Mouse (Mus musculus) heart, postnatal 4 days (tissue): ENCODE results near the gene Susd1. TPM values are rescaled to one million over a fixed set of nuclear protein-coding genes. Genes with fewer than 3 reads are reported as not detected.

ENCODE experiments used
- DNase-seq: peaks from one replicate; pipeline ENCODE4 v3.0.0; 2021
- total RNA-seq, 2 experiments: library from RNA; stranded (reverse); gene quantifications; 2 replicates each; pipeline ENCODE4 v1.2.3; 2021

The Susd1 gene
- total RNA-seq, 2 experiments from 2014 or later = 0.71 to 2.4 TPM

DNA sequence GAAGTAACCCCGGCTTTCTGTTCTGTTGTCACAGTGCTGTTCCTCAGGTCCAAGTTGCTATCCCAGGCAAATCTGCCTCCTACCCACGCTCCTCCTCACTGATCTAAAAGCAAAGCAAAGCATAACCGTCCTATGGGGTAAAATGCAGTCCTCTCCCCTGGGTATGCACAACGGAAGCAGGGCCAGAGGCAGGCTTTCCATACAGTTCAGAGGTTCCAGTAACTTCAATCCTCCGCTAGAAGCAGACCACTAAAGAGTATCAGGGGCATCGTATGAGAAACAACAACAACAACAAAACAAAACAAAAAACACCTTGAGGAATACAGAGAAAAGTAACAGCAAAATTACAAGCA is 100.9 kb downstream of the Susd1 start:
- DNase-seq = no peak

DNA sequence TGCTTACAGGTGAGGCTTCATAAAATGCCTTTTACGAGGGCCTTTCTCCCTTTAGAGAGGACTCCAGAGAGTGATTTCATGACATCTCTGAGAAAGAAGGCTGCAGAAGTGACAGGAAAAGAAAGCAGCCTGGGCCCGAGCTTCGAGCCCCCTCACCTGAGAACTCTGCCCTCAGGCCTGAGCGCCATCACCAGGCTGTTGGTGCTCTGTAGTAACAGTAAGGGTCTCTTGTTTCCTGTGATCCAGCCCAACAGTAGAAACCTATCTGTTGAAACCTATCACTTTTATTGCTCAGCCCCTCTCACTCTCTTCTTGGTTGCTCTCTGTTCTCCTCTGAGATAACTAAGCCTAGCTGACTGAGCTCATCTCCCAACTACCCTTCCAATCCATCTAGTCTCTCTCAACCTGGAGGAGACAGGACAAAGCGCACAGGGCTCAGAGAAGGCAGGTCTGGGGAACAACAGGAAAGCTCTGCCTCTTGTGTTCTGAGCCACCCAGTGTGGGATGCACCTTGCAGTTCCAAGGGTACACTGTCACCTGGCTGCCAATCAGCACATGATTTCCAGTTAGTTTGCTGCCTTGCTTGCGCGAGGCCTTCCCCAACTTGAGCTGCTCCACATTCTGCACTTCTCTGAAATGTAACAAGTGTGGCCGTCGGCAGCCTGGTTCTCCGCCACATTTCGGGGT is 101.4 kb downstream of the Susd1 start:
- DNase-seq = peak; percentile 4

DNA sequence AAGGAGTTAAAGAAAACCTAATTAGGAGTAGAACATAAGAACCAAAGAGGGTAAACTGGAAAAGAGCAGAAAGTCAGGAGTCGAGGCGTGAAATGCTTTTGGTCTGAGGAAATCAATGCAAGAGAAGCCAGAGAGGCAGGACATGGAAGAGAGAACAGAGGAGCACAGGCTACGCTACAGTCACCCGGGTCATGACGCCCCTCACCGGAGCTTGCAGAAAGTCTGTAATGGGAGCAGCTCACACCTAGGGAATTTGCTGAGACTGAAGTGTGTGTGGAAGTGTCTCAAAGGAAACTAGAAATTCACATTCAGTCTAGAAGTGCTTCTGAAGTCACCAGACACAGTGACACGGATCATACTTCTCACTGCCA is 102.0 kb downstream of the Susd1 start:
- no peak for DNase-seq

DNA sequence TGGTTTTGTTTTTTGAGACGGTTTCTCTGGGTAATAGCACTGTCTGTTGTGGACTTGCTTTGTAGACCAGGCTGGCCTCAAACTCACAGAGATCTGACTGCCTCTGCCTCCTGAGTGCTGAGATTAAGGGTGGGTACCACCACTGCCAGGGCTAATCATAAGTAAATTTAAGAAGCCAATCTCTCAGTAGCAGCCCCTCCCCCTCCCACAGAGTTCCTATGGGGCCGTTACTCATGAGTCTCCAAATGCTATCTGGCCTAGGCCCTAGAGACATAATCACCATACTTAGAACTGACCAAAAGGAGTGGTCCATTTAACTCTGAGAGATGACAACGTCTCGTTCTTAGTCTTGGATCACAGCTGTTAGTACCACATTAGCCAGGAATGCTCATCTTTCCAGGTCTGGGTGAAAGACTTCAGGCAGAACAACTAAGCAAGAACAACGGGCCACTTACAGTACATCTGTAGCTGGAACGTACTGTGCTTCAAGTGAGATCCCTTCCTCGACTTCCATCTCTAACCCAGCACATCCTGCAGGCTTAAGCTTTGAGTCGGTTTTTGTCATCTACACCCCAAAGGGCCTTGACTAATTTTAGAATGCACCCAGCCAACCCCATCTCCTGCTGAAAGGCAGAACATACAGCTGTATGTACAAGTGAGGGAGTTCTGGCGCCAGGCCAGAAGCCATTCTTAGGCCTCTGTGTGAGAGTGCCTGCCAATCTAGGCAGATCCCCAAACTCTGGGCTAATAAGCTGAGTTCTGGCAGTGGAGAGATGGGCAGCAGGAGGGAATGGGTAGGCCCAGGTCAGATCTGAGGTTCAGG is 102.6 kb downstream of the Susd1 start:
- peak; percentile 77 for DNase-seq

DNA sequence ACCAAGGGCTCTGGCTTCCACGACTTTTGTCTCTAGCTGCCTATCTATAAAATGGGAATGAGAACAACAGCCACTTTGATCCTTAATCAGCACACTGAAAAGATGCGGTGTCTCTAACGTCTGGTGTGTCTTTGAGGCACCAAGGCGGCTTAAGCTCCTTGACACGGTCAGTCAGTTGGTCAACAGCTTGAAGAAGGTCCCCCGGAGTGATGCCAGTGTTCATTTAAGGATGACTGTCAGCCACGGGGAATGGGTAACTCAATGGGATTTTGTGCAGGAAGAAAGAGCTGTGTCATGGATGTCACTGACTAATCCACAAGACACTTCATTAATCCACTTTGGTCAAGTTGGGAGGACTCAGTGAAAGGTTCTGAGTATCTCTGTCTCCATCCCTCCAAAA is 103.3 kb downstream of the Susd1 start:
- no peak for DNase-seq

DNA sequence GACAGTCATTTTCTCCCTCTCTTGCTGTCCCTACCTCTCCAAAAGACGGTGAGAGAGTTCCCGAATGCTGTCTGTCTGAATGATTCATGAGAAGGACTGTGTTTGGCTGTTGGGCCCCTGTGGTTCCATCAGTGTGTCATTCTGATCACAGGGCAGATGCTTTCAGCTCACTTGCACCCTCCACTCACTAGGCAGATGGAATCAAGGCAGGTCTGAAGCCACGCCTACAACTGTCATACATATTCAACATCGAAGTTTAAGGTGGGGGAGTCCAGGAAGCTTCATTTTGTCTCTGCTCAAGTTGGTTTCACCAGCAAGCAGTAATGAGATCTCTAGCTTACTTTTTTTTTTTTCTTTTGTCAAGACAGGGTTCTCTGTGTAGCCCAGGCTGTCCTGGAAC is 104.2 kb downstream of the Susd1 start:
- no peak for DNase-seq

DNA sequence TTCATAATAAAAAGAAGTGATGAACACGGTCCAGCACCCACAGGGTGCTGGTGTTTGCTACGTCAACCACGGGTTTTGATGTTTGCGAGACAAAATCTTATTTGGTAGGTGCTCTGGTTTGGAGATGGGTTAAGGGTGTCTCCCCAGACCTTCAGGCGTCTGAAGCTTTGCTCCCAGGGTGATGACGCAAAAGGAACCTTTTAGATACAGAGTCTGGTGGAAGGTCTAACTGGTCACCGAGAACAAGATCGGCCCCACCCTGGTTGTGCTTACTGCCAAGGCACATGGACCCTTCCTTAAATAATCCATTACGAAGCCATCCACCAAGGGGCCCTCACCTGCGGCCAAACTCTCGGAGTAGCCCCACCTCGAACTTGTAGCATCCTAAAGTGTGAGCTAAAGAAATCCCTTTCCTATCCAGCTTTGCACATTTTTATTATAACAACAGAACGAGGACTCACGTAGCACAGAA is 105.0 kb downstream of the Susd1 start:
- no peak for DNase-seq

DNA sequence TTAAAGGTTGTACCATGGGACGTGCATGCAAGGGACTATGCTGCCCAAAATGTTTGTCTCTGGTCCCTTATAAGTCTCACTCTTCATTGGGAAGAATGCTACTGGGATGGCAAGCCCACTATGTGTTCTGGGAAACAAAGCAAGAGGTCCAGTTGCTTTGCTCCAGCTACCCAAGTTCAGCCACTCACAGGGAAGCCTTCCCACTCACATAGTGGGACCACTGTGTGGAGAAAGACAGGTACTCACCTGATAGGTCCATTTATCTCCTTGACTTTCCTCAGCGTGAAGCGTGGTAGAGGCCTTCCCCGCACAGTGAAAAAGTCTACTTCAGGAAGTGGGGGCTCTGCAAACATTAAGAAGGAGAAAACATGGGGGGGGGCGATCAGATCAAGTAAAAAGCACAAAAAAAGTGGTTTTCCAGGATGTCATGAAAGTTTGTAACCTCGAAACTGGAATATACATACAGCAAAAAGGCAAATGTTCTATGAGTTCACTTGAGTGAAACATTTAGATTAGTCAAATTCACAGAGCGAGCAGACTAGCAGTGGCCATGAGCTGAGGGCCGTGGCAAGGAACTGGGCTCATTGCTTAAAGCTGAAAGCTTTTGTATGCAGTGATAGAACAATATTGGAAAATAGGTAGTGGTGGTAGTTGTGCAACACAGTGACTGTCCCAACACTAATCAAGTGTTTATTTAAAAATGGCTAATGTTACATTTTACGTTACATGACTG is 105.6 kb downstream of the Susd1 start:
- no peak for DNase-seq

DNA sequence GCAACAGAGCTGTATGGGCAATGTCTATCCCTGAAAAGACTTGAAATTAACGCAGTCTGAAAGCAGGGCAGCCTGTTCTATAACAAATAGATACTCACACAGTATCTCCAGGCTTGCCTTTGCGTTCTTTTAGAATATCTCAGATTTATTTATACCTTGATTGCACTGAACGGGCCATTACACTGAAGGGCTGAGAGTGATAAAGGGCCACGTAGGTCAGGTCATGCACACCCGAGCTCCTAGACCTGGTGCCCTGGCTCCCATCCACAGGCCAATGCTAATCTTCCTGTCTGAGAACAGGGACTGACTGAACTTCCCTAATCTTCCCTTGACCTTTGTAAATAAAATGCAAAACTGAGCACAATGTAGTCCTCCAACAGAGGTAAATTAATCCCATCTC is 106.3 kb downstream of the Susd1 start:
- DNase-seq = no peak

DNA sequence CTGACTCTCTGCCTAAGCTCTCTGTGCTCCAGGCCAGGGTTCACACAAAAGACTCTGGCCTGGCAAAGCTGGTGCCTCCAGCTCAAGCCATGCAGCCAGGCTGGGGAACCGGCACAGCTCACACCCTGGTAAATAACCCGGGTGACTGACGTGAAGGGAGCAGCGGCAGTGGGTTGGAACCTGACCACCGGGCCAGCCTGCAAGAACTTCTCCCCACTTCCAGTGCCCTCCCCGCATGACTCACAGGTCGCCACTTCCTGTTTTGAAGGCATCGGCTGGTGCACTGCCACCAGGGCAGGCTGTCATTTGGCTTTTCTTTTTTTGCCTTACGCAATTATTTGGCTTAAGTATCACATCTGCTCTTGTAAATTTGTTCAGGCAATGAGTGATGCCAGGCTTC is 106.8 kb downstream of the Susd1 start:
- peak; percentile 60 for DNase-seq

DNA sequence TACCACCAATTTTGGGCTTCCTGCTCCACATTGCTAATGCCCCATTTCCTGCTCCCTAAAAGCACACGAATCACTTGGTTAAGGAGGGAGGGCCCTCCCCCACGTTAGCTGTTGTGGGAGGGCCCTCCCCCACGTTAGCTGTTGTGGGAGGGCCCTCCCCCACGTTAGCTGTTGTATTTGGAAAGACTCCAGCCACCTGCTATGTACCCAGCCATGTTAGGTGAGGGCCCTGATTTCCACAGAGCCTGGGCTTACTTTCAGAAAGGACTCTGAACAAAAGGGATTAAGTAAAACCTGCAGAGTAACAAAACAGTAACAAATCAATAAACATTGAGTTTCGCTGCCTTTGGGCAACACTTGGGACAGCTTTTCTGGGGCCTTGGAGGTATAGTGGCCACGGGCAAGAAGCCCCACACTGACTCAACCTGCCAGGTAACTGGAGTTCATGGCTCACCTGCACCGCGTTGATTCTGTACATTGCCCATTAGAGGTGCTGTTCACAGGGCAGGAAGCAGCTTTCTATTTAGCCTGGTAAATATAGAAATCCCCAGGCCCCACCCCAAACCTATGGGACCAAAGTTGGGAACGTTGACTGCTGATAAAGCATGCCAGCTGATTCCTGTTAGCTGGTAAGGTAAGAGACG is 107.3 kb downstream of the Susd1 start:
- no peak for DNase-seq

DNA sequence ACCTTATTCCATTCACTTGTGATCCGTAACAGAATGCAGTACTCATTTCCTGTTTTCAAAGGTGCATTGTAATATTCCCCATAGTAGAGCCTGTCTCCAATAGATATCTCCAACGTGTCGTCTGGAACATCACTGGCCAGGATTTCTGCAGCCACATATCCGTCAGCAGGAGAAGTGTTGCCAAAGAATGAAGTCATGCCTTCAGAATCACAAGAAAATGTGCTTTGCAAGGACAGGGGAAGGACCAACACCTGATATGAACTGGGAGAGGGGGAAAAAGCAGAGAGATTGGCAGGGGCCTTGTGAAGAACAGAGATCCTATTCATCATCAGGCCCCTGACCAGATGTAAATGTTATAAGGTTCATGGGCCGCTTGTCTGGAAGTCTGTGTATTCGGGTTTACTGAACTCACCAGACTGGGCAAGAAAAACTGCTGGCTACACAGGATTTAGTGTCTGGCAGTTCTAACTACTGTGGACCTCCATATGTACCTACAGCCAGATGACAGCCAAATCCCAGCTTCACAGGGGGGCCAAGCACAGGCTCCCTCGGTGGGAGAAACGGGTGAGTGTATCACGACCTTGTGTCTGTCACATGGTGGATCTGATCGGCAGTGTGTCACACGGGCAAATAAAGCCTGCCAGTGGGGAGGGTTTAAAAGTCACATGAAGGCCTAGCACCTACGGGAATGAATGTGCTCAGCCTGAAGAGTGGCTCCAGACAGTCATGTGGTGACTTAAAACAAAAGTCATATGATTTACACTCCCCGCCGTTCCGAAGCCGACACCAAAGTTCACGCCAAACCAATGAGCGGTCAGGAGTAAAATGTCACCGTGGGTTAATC is 108.8 kb downstream of the Susd1 start:
- DNase-seq = peak; percentile 55

DNA sequence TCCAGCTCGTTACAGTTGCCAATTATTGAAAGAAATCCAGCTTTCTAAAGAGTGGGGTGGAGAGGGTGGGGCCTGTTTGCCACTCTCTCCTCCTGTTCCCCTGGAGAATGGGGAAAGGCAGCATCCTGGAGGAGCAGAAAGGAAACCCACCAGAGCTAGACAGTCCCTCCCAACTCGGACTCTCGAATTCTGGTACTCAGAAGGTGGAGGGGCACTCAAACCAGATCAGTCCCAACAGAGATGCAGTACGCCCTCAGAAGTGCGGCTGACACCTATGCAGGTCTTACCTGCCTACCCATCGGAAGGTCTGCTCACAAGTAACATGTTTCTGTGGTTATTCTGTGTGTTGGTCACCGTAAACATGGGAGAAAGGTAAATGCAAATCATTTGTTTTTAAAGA is 109.6 kb downstream of the Susd1 start:
- DNase-seq = no peak

DNA sequence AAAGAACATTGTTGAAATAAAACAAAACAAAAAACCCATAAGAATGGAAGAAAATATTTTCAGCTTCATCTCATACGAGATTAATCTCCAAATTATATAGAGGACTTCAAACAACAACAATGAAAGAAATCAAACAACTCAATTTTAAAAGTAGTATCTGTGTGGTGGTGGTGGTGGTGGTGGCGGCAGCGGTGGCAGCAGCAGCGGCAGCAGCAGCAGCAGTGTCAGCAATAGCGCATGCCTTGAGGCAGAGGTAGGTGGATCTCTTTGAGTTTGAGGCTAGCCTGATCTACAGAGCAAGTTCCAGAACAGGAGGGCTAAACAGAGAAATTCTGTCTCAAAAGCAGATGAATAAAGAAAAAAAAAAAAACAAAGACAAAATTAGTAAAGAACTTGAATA is 110.4 kb downstream of the Susd1 start:
- DNase-seq = no peak

DNA sequence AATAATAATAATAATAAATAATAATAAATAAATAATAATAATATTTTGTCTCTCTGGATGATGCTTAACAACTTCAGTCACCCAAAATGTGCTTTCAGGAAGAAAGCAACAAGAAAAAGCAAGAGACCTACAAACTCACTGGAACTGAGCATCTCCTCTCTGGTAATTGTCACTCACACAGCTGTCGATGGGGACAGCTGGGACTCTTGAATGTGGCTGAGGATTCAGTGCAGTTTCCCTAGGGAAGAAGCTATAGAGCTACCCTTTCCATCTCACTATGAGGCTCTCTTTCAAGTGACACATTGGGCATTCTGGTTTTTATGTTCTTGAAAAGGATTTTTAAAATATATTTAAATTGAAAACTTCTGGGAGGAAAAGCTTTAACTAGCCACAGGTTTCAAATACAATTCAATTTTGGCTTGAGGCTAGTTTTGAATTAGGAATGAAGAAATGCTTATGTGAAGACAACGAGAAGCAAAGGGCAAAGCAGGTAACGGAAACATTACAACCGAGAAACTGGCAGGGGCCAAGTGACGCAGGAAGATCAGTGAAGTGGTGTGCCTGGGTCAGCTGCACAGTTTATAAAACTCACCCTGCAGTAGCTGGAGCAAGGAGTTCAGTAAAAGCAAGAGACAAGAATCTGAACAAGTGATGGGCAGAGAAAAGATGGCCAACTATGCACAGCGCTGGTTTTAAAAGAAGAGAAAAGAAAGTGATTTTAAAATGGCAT is 112.2 kb downstream of the Susd1 start:
- no peak for DNase-seq

DNA sequence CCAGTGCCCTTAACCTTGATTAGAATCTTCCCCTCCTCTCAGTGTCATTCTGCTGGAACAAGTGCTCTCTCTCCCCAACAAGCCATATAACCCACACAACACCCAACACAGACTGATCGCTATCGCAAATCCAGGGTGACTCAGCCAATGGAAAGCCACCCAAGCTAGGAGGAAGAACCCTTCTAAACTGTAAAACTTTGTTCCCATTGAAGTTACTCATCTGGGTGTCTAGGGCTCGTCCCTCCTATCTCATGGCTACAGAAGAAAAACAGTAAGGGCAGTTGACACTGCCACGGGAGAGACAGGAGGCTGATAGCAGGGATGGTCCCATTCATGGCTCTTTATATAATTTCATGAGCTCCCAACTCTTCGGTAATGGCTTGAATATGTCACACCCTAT is 114.1 kb downstream of the Susd1 start:
- DNase-seq = no peak

DNA sequence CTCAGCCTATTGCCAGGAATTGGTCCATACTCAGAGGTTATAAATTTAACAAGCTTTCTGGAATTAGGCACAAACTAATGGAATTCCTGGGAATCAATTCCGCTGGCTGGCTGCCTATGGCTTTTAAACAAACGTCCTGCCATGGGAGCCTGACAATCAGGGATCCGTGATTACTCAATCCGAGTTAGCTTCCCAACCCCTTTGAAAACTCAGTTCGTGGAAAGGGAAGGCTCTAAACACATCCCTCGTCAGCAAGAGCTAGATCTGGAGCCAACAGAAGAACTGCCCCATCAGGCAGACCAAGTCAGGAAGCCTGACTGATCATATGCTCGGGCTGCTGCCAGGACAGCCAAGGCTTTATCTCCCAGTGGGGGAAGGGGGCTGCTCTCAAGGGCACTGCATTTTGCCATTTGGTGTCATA is 115.2 kb downstream of the Susd1 start:
- no peak for DNase-seq

DNA sequence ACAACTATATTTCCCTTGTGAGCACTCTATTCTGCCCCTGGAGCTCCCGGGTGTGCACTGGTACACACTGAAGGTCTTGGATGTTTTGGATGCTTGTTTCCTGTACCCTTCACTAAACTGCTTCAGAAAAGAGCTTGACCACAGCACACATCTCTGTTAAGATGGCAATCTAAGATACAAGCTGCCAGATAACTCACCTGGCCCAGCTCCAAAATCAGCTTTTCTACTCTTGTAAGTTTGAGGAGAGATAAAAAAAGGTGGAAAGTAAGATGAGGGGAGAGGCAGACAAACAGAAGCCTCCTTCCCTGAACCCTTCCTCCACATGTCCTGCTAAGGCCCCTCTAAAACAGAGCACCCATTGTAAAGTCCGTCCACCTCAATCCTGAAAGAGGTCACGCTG is 115.7 kb downstream of the Susd1 start:
- DNase-seq = no peak

DNA sequence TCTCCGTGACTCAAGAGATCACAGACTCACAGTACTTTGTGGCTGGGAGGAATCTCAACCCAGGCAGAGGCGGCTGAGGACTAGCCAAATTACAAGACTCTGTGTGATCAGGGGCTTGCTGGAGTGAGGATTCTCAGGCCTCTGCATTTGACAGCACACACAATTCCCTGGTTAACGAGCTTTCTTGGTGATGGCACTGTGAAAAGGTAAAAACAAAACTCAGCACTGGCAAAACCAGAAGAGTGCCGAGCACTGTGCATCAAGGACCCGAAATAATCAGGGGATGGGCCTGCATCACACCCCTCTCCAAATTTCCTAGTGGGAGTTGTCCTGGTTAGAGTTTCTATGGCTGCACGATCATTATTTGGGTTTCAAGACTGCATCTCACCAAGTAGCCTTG is 116.4 kb downstream of the Susd1 start:
- no peak for DNase-seq

DNA sequence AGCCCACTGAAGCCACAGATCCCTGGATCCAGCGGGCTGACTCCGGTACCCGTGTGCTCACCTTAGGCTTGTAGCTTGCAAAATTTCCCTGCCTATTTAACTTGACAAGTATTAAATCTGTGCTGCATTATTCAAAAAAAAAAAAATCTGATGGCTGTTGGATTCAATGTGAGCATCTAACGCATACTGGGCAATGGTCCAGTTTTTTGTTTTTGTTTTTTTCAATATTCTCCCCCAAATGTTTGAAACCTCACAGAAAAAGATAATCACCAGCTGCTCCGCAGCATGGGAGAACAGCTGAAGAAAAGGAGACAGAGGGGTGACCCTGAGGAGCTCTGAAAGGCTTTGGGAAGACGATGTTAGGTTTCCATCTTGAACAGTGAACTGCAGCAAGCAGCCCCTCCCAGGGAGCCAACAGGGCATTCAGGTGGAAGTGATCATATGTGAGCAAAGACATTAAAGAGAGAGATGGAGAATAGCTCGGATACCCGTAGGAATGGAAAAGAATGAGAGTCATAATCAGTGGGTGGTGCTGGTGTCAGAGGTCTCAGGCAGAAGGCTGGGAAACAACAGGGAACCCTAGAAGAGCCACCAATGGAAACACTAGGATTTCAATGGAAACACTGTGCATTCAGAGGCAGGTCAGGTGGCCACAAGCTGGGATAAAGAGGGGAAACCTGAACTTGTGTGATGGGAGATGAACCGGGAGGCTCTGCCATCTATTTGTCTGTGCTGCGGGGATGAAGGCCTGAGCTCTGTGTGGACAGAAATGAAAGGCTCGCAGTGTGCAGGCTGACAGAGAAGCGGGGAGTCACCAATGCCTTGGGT is 117.0 kb downstream of the Susd1 start:
- DNase-seq = no peak
